ENCODE assay signal across 17 mouse cellular contexts in the genomic region with DNA sequence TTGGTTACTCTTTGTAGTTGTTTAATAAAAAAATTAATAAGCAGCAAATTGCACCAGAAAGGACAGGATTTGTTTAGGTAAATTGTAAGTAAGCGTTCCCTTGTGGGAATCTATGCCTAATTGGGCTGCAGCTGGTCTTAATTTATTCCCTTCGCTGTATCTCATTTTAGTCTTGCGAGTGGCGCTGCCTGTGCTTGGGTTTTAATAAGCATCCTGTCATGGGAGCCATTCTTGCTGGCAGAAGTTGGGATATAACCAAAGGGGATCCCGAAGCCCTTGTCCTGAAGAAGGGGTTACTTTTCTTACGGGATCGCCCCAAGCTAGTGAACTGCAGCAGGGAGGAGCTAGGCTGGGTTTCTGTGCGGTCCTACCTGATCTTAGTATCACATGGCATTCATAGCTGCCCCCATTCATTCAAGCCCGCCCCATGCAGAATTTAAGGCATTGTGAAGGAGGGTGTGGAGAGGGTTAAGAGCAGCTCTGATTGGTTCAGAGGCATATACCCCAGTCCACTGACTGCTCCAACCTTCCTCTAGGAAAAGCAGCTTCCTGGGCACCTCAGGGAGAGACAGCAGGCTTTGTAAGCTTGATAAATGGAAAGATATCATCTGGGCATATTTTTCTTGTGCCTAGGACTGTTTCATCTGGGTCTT.
DNase-seq lines count a peak whose midpoint lies in the region; ATAC-seq and TF ChIP-seq lines count a peak whose summit lies in the region.
"Had no signal": no experiment of that assay in that cellular context is flagged by ENCODE, and none has a peak within 500 bp of the region (broad histone marks: within the 10 kb centered on the region; RNA-seq: fewer than 3 reads in every experiment).

No protein-coding gene starts in this region.

- H3K27ac ChIP-seq in midbrain, embryonic 12.5 days (replicated peaks): no peak overlapping the region
- no peak overlapping the region for H3K27ac ChIP-seq in midbrain, embryonic 10.5 days (replicated peaks)
- H3K27ac ChIP-seq in forebrain, embryonic 13.5 days: no peak overlapping the region
- peak overlapping the region; percentile 66 for H3K27ac ChIP-seq in limb, embryonic 10.5 days
- no peak overlapping the region for H3K27ac ChIP-seq in neural tube, embryonic 15.5 days (replicated peaks)
- no peak overlapping the region for H3K27ac ChIP-seq in lung, postnatal 0 days (ENCODE audit: low read length)
- H3K27ac ChIP-seq: heart, embryonic 15.5 days; liver, embryonic 15.5 days; macrophage had no signal

- peaks cover 8% of the 10 kb centered on the region; the same call in 1 of the 2 replicates for H3K4me1 ChIP-seq in midbrain, embryonic 12.5 days
- no peaks in the 10 kb centered on the region for H3K4me1 ChIP-seq in midbrain, embryonic 10.5 days
- peaks cover 10% of the 10 kb centered on the region; the same call in 1 of the 2 replicates for H3K4me1 ChIP-seq in forebrain, embryonic 13.5 days
- peaks cover 26% of the 10 kb centered on the region for H3K4me1 ChIP-seq in limb, embryonic 10.5 days
- peaks cover 8% of the 10 kb centered on the region for H3K4me1 ChIP-seq in neural tube, embryonic 15.5 days
- no peaks in the 10 kb centered on the region for H3K4me1 ChIP-seq in lung, postnatal 0 days (ENCODE audit: insufficient read depth, low read depth, low read length)
- H3K4me1 ChIP-seq: heart, embryonic 15.5 days; liver, embryonic 15.5 days had no signal

- TF ChIP-seq CTCF in lung, postnatal 0 days (IDR thresholded peaks at IDR 0.05): no peak

- no peak overlapping the region for H3K4me2 ChIP-seq in midbrain, embryonic 12.5 days (replicated peaks)
- H3K4me2 ChIP-seq in forebrain, embryonic 13.5 days: peak overlapping the region; percentile 47
- peak overlapping the region; percentile 30; the same call in 1 of the 2 replicates for H3K4me2 ChIP-seq in neural tube, embryonic 15.5 days
- no peak overlapping the region for H3K4me2 ChIP-seq in lung, postnatal 0 days (replicated peaks; ENCODE audit: low read depth, low read length)
- H3K4me2 ChIP-seq: heart, embryonic 15.5 days; liver, embryonic 15.5 days had no signal

- H3K36me3 ChIP-seq in midbrain, embryonic 12.5 days: no peaks in the 10 kb centered on the region
- no peaks in the 10 kb centered on the region for H3K36me3 ChIP-seq in midbrain, embryonic 10.5 days
- H3K36me3 ChIP-seq in forebrain, embryonic 13.5 days (ENCODE audit: poor library complexity, severe bottlenecking): no peaks in the 10 kb centered on the region
- no peaks in the 10 kb centered on the region for H3K36me3 ChIP-seq in limb, embryonic 10.5 days
- H3K36me3 ChIP-seq in neural tube, embryonic 15.5 days: no peaks in the 10 kb centered on the region
- no peaks in the 10 kb centered on the region for H3K36me3 ChIP-seq in lung, postnatal 0 days (ENCODE audit: insufficient read depth, low read length)
- H3K36me3 ChIP-seq: heart, embryonic 15.5 days; liver, embryonic 15.5 days had no signal

- no peaks in the 10 kb centered on the region for H3K27me3 ChIP-seq in midbrain, embryonic 12.5 days
- H3K27me3 ChIP-seq in midbrain, embryonic 10.5 days (ENCODE audit: low read depth, poor library complexity, severe bottlenecking): no peaks in the 10 kb centered on the region
- H3K27me3 ChIP-seq in forebrain, embryonic 13.5 days: no peaks in the 10 kb centered on the region
- H3K27me3 ChIP-seq in limb, embryonic 10.5 days (ENCODE audit: low read depth, poor library complexity, severe bottlenecking): no peaks in the 10 kb centered on the region
- H3K27me3 ChIP-seq in neural tube, embryonic 15.5 days (replicated peaks): no peaks in the 10 kb centered on the region
- no peaks in the 10 kb centered on the region for H3K27me3 ChIP-seq in lung, postnatal 0 days (replicated peaks; ENCODE audit: insufficient read depth, low read length)
- H3K27me3 ChIP-seq: liver, embryonic 15.5 days had no signal

- H3K4me3 ChIP-seq in midbrain, embryonic 12.5 days: no peak overlapping the region
- H3K4me3 ChIP-seq in midbrain, embryonic 10.5 days: no peak overlapping the region
- no peak overlapping the region for H3K4me3 ChIP-seq in forebrain, embryonic 13.5 days
- H3K4me3 ChIP-seq in limb, embryonic 10.5 days: peak overlapping the region; percentile 35
- no peak overlapping the region for H3K4me3 ChIP-seq in neural tube, embryonic 15.5 days (replicated peaks)
- no peak overlapping the region for H3K4me3 ChIP-seq in lung, postnatal 0 days (ENCODE audit: low read depth, low read length)
- H3K4me3 ChIP-seq: heart, embryonic 15.5 days; liver, embryonic 15.5 days had no signal

- no peak for DNase-seq in midbrain, embryonic 10.5 days (ENCODE audit: low spot score)
- peak; percentile 43 for DNase-seq in limb, embryonic 10.5 days (ENCODE audit: low spot score)
- no peak for DNase-seq in frontal cortex, postnatal 36 days (ENCODE audit: low spot score in 2 of 2)
- no peak for DNase-seq in retina, embryonic 14.5 days (ENCODE audit: low spot score)
- no peak for DNase-seq in lung, postnatal 0 days (ENCODE audit: low spot score)
- DNase-seq: adrenal gland, adult 2 months; cerebellum, adult 9-10 months; embryo, embryonic 11 days; spleen, adult 18-20 months; thymus, postnatal 36 days had no signal

- no peaks in the 10 kb centered on the region for H3K9me3 ChIP-seq in midbrain, embryonic 12.5 days
- H3K9me3 ChIP-seq in midbrain, embryonic 10.5 days (replicated peaks): no peaks in the 10 kb centered on the region
- no peaks in the 10 kb centered on the region for H3K9me3 ChIP-seq in forebrain, embryonic 13.5 days (replicated peaks)
- H3K9me3 ChIP-seq in limb, embryonic 10.5 days (replicated peaks): no peaks in the 10 kb centered on the region
- H3K9me3 ChIP-seq in neural tube, embryonic 15.5 days (replicated peaks): no peaks in the 10 kb centered on the region
- no peaks in the 10 kb centered on the region for H3K9me3 ChIP-seq in lung, postnatal 0 days (ENCODE audit: low read length)
- H3K9me3 ChIP-seq: heart, embryonic 15.5 days; liver, embryonic 15.5 days had no signal

- 0 out of 2 replicates have a peak, but pooled peaks have one; percentile 52 for ATAC-seq in midbrain, embryonic 12.5 days (ENCODE audit: low FRiP score, low read depth)
- ATAC-seq in forebrain, embryonic 13.5 days: peak; percentile 71
- ATAC-seq in neural tube, embryonic 15.5 days (ENCODE audit: low FRiP score): peak; percentile 29; the same call in 1 of the 2 replicates
- no peak for ATAC-seq in lung, postnatal 0 days
- ATAC-seq: inflammation-experienced regulatory T-cells, adult 6 months had no signal

- no peak overlapping the region for H3K9ac ChIP-seq in midbrain, embryonic 12.5 days (replicated peaks)
- no peak overlapping the region for H3K9ac ChIP-seq in forebrain, embryonic 13.5 days
- no peak overlapping the region for H3K9ac ChIP-seq in neural tube, embryonic 15.5 days (replicated peaks)
- no peak overlapping the region for H3K9ac ChIP-seq in lung, postnatal 0 days (replicated peaks; ENCODE audit: low read depth)
- H3K9ac ChIP-seq: heart, embryonic 15.5 days; liver, embryonic 15.5 days had no signal

- no peak for TF ChIP-seq EP300 in lung, postnatal 0 days (IDR thresholded peaks at IDR 0.05)

- WGBS in midbrain, embryonic 12.5 days: 70% methylated on average over 9 of the region's 9 CpGs
- WGBS in midbrain, embryonic 10.5 days: 82% methylated on average over 9 of the region's 9 CpGs
- WGBS in forebrain, embryonic 13.5 days: 37% methylated on average over 9 of the region's 9 CpGs
- 41% methylated on average over 9 of the region's 9 CpGs for WGBS in limb, embryonic 10.5 days
- 30% methylated on average over 9 of the region's 9 CpGs for WGBS in neural tube, embryonic 15.5 days
- 84% methylated on average over 9 of the region's 9 CpGs for WGBS in lung, postnatal 0 days

Comparison
In these comparisons a context has a peak if more than half of its experiments do, and no peak if none do; other contexts are left out.
1. H3K4me2 ChIP-seq: peak in forebrain, embryonic 13.5 days (single experiment) and neural tube, embryonic 15.5 days (single experiment); none in midbrain, embryonic 12.5 days (single experiment) and lung, postnatal 0 days (single experiment).